Mouse (Mus musculus) forebrain, embryonic 14.5 days (tissue): ENCODE data around the gene Keap1. TPM values are rescaled to one million over a fixed set of nuclear protein-coding genes. Genes with fewer than 3 reads are reported as not detected.

Experiments
- ATAC-seq: fragments of 200-750 bp; cut with Nextera tagmentation; 2 replicates; pipeline ENCODE4 v1.8.0; 2017; ENCODE audit warnings: mild to moderate bottlenecking, moderate library complexity
- DNase-seq: peaks from one replicate; pipeline ENCODE4 v3.0.0-alpha.2; 2015; ENCODE audit warnings: low spot score
- H3K27ac ChIP-seq: fragments of 300-500 bp; sonication (generic); 2 replicates; pipeline ENCODE4 v1.5.1; 2014; ENCODE audit warnings: low read depth, mild to moderate bottlenecking, control low read depth, low read length, moderate library complexity
- H3K27me3 ChIP-seq: fragments of 300-500 bp; sonication (generic); replicated peaks from 2 replicates; pipeline ENCODE4 v1.6.1; 2014; ENCODE audit warnings: low read length, control low read depth, mixed read lengths; ENCODE audit not compliant: control insufficient read depth, insufficient read depth
- H3K36me3 ChIP-seq: fragments of 300-500 bp; sonication (generic); 2 replicates; pipeline ENCODE4 v1.6.1; 2014; ENCODE audit warnings: low read length, control low read depth; ENCODE audit not compliant: control insufficient read depth, insufficient read depth
- H3K4me1 ChIP-seq: fragments of 300-500 bp; sonication (generic); 2 replicates; pipeline ENCODE4 v1.6.1; 2014; ENCODE audit warnings: antibody characterized with exemption, low read length, control low read depth; ENCODE audit not compliant: control insufficient read depth, insufficient read depth
- H3K4me2 ChIP-seq: fragments of 300-500 bp; sonication (generic); 2 replicates; pipeline ENCODE4 v1.6.1; 2014; ENCODE audit warnings: mild to moderate bottlenecking, control low read depth, low read length
- H3K4me3 ChIP-seq: fragments of 300-500 bp; sonication (generic); 2 replicates; pipeline ENCODE4 v1.5.1; 2014; ENCODE audit warnings: low read depth, low read length, control low read depth
- H3K9ac ChIP-seq: fragments of 300-500 bp; sonication (generic); 2 replicates; pipeline ENCODE4 v1.6.1; 2014; ENCODE audit warnings: mild to moderate bottlenecking, low read length, control low read depth, moderate library complexity
- H3K9me3 ChIP-seq: fragments of 300-500 bp; sonication (generic); replicated peaks from 2 replicates; pipeline ENCODE4 v1.6.1; 2016; ENCODE audit warnings: low read length, control low read depth, mixed read lengths; ENCODE audit not compliant: control insufficient read depth
- WGBS: fragments of 180-500 bp; shearing (Covaris S2); extraction: QIAGEN DNeasy Blood & Tissue Kit; methylation state at CpG from one replicate; pipeline ENCODE4 v1.1.7; 2014; 5-methylcytosine and 5-hydroxymethylcytosine counted together
- polyA plus RNA-seq: library from polyadenylated mRNA; unstranded; fragments of >200 nt; fragmentation: Nextera tagmentation; extraction: Ambion mirVana; gene quantifications from 2 replicates; pipeline ENCODE4 v1.2.1, GENCODE M21; 2014

Gene Keap1
- polyA plus RNA-seq, 1 experiment from 2014 or later: 34.7 TPM

DNA sequence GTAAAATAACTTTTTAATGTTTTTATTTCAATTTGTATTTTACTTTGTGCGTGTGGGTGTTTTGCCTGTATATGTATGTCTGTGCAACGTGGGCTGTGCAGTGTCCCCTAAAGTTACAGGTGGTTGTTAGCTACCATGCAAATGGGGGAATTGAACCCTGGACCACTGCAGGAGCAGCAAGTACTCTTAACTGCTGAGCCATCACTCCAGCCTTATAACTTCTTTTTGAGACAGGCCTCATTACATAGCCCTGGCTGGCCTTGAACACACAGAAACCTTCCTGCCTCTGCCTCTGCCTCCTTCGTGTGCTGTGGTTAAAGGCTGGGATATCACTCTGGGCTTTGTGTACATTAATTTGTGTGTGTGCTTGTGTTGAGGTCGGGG is 296 bp upstream of the Keap1 start:
- DNase-seq (no peak), ATAC-seq (no peak)
- Histone ChIP-seq H3K27ac (0 out of 2 replicates have a peak overlapping the region, but pooled peaks have one; percentile 81), H3K27me3 (peaks cover 24% of the 10 kb centered on the region), H3K4me1 (peaks cover 13% of the 10 kb centered on the region), H3K4me2 (peak overlapping the region; percentile 85), H3K4me3 (peak overlapping the region; percentile 89), H3K36me3 (peaks cover 8% of the 10 kb centered on the region), H3K9me3 (no peaks in the 10 kb centered on the region), H3K9ac (peak overlapping the region; percentile 98)
- WGBS: 34% methylated on average over 4 of the region's 4 CpGs

DNA sequence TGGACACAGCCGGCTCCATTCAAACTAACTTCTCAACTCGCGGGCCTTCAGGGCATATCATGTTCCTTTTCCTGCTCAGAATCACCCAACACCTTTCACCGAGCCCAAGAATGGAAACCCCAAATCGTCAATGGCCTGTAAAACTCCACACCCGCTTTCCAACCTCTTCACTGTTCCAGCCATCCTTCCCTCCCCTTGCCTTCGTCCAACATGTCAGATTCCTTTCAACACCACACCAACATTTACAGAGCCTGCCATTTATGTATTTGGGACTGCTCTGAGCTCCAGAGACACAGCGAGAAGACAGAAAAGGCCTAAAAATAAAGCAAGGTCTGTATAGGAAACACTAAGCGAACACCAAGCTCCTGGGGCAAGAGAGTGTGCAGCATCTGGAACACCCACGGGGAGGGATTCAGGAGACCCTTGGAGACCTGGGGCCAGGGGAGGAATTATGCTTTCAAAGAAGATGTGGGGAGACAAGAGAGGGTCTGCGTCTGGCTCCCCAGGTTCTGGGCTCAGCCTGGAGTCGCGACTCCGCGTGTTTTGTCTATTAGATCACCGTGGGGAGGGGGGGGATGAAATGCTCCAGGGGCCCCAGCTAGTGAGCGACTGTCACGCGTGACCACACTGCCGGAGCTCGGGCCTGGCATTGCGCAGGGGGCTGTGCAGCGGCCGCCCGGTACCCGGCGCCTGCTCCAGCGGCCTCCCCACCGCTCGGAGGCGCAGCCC is 993 bp downstream of the Keap1 start:
- no peak for ATAC-seq
- WGBS: 2% methylated on average over 31 of the region's 31 CpGs
- no peak for DNase-seq
- Histone ChIP-seq H3K4me3 (peak overlapping the region; percentile 89), H3K9me3 (no peaks in the 10 kb centered on the region), H3K4me2 (peak overlapping the region; percentile 85), H3K36me3 (peaks cover 20% of the 10 kb centered on the region), H3K27me3 (peaks cover 11% of the 10 kb centered on the region), H3K9ac (peak overlapping the region; percentile 98), H3K27ac (peak overlapping the region; percentile 81), H3K4me1 (peaks cover 13% of the 10 kb centered on the region)

- H3K27ac ChIP-seq: peak overlapping the region; percentile 81
- peak overlapping the region; percentile 85 for H3K4me2 ChIP-seq
- no peaks in the 10 kb centered on the region for H3K9me3 ChIP-seq
- H3K4me3 ChIP-seq: peak overlapping the region; percentile 89
- DNase-seq (peak; percentile 58), ATAC-seq (peak; percentile 13; the same call in 1 of the 2 replicates)
- H3K27me3 ChIP-seq: peaks cover 4% of the 10 kb centered on the region
- H3K9ac ChIP-seq: peak overlapping the region; percentile 98
- WGBS: 25% methylated on average over 19 of the region's 19 CpGs
- peaks cover 23% of the 10 kb centered on the region for H3K36me3 ChIP-seq
- peaks cover 13% of the 10 kb centered on the region for H3K4me1 ChIP-seq
These were observed 1.7 kb downstream of the Keap1 start for GRCm38 (mm10) chr9:21237368-21238003.

GRCm38 (mm10) chr9:21236991-21237367 is 2.2 kb downstream of the Keap1 start:
- DNase-seq: no peak
- Histone ChIP-seq H3K4me1 (peaks cover 13% of the 10 kb centered on the region), H3K9me3 (no peaks in the 10 kb centered on the region), H3K36me3 (peaks cover 26% of the 10 kb centered on the region), H3K4me2 (peak overlapping the region; percentile 85), H3K4me3 (peak overlapping the region; percentile 89; the same call in 1 of the 2 replicates), H3K9ac (peak overlapping the region; percentile 98; the same call in 1 of the 2 replicates), H3K27ac (no peak overlapping the region), H3K27me3 (no peaks in the 10 kb centered on the region)
- 89% methylated on average over 25 of the region's 25 CpGs for WGBS
- ATAC-seq: no peak

DNA sequence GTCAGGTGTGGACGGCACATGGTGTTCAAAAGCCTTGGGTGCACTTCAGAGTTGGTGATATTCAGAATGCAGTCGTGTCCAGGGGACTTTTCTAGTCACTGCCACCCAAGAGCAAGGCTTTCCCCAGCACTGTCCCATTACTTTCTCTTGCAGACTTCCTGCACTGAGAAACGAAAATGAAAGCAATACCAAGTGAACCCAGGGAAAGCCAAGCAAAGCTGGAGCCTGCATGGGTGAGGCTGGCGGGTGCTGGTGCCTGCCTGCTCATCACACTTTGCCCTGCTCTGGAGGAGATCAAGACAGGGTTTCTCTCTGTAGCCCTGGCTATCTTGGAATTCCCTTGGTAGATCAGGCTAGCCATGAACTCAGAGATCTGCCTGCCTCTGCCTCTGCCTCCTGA is 3.8 kb downstream of the Keap1 start:
- no peak overlapping the region for H3K4me3 ChIP-seq
- no peak overlapping the region for H3K4me2 ChIP-seq
- peaks cover 13% of the 10 kb centered on the region for H3K4me1 ChIP-seq
- ATAC-seq (no peak), DNase-seq (no peak)
- 86% methylated on average over 4 of the region's 4 CpGs for WGBS
- no peaks in the 10 kb centered on the region for H3K9me3 ChIP-seq
- H3K27ac ChIP-seq: no peak overlapping the region
- H3K9ac ChIP-seq: no peak overlapping the region
- H3K36me3 ChIP-seq: peaks cover 40% of the 10 kb centered on the region
- no peaks in the 10 kb centered on the region for H3K27me3 ChIP-seq

DNA sequence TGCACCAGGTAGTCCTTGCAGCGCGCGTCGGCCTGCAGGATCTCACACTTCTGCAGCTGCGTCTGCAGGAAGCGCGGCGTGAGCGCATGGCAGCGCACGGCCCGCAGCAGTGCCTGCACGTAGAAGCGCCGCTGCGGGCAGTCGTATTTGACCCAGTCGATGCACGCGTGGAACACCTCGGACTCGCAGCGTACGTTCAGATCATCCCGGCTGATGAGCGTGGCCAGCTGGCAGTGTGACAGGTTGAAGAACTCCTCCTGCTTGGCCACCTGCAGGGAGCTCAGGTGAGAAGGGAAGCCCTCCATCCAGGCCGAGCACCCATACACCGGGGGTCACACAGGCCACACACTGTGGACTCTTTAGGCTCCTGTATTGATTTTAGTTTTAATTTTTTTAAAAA is 5.4 kb downstream of the Keap1 start:
- Histone ChIP-seq H3K9me3 (no peaks in the 10 kb centered on the region), H3K4me3 (no peak overlapping the region), H3K36me3 (peaks cover 55% of the 10 kb centered on the region), H3K27me3 (no peaks in the 10 kb centered on the region), H3K4me1 (peaks cover 10% of the 10 kb centered on the region), H3K9ac (no peak overlapping the region), H3K27ac (no peak overlapping the region), H3K4me2 (no peak overlapping the region)
- ATAC-seq (no peak), DNase-seq (no peak)
- 85% methylated on average over 28 of the region's 28 CpGs for WGBS

DNA sequence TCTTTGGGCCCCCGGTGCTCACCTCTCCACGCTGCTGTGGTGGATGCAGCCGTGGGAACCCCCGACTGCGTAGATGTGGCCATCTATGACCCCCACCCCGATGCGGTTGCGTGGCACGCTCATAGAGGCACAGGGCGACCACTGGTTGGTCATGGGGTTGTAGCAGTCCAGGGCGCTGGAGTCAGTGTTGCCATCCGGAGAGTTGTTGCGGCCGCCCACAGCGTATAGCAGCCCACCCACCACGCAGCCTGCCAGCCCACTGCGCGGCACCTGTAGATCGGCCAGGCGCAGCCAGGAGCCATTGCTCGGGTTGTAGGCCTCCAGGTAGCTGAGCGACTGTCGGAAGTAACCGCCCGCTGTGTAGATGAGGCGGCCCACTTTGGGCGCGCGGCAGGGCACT is 5.8 kb downstream of the Keap1 start:
- no peak overlapping the region for H3K9ac ChIP-seq
- H3K36me3 ChIP-seq: peaks cover 55% of the 10 kb centered on the region
- no peak for ATAC-seq
- H3K4me3 ChIP-seq: no peak overlapping the region
- no peaks in the 10 kb centered on the region for H3K27me3 ChIP-seq
- H3K9me3 ChIP-seq: no peaks in the 10 kb centered on the region
- peaks cover 10% of the 10 kb centered on the region for H3K4me1 ChIP-seq
- whole genome bisulfite sequencing: 92% methylated on average over 29 of the region's 29 CpGs
- DNase-seq: no peak
- no peak overlapping the region for H3K27ac ChIP-seq
- no peak overlapping the region for H3K4me2 ChIP-seq

DNA sequence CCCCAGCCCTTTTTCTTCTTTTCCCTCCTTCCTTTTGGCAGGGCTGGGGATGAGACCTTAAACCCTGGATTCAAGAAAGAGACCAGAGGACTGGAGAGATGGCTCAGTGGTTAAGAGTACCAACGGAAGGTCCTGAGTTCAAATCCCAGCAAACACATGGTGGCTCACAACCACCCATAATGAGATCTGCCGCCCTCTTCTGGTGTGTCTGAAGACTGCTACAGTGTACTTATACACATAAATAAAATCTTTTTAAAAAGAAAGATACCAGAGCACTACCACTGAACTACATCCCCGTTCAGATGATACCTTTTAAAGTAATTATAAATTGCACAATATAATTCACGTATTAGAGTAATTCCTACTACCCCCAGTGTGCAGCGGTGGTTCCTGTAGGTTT is 6.3 kb downstream of the Keap1 start:
- WGBS: 91% methylated on average over 5 of the region's 5 CpGs

DNA sequence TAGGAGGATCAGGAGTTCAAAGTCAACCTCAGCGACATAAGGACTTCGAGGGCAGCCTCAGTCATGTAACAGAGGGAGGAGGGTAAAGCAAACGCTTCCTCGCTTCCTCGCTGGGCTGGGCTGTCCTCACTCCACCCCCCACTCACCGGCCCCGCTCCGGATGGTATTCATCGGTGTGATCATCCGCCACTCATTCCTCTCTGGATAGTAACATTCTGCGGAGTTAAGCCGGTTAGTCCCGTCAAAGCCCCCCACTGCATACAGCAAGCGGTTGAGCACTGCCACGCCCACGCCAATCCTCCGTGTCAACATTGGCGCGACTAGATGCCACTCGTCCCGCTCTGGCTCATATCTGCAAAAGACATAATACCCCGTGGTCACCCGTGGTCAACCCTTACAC is 7.6 kb downstream of the Keap1 start:
- Histone ChIP-seq H3K9me3 (no peaks in the 10 kb centered on the region), H3K4me1 (no peaks in the 10 kb centered on the region), H3K9ac (no peak overlapping the region), H3K4me2 (no peak overlapping the region), H3K27me3 (no peaks in the 10 kb centered on the region), H3K4me3 (no peak overlapping the region), H3K27ac (no peak overlapping the region), H3K36me3 (peaks cover 55% of the 10 kb centered on the region)
- 66% methylated on average over 23 of the region's 23 CpGs for WGBS
- no peak for ATAC-seq
- DNase-seq: no peak

More for the DNA sequence above, 6.3 kb downstream of the Keap1 start:
- no peak overlapping the region for H3K4me3 ChIP-seq
- DNase-seq: no peak
- peaks cover 55% of the 10 kb centered on the region for H3K36me3 ChIP-seq
- H3K27ac ChIP-seq: no peak overlapping the region
- no peak for ATAC-seq
- H3K9me3 ChIP-seq: no peaks in the 10 kb centered on the region
- peaks cover 10% of the 10 kb centered on the region for H3K4me1 ChIP-seq
- H3K9ac ChIP-seq: no peak overlapping the region
- no peaks in the 10 kb centered on the region for H3K27me3 ChIP-seq
- no peak overlapping the region for H3K4me2 ChIP-seq
